Mouse (Mus musculus): ENCODE measurements around the gene Prnd. TPM values are rescaled to one million over a fixed set of nuclear protein-coding genes. Genes with fewer than 3 reads are reported as not detected.

Prnd gene
- total RNA-seq, 2 experiments from 2014 or later = 0.39 to 0.84 TPM

DNA sequence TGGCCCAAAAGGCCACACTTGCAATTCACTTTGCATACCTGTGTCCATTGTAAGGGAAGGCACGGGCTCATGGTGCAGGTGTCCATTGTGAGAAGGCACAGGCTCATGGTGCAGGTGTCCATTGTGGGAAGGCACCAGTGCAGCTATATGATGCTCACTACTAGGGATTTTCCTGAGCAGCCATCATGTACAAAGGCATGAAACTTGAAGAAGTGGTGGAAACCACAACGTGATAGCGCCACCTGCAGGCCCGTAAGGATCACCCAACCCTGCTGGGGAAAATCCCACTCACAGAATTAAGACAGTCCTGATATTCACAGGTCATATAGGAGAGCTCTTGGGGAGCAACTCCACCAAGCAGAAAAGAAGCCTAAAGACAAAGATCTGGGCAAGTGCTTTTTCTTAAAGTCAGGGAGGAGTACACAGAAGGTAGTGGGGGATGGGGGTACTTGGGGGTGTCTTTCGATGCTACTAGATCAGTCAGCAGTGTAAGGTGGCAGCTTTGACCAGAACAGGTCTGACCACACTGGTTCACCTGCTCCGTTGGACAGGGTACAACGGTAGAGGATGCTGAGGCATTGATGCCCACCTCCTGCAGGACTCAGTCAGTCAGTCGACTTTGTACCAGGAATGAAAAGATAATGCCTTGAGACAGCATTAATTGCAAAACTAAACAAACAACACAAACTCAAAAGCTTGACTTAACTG, 11.1 kb upstream of the Prnd start:
- DNase-seq = peak; percentile 34 to 58
- intact Hi-C loops (cut with DNase I) = loop anchor here (1.0 to 10.0 kb wide), 2 partner anchors 112 to 395 kb away; no protein-coding TSS in a partner anchor

DNA sequence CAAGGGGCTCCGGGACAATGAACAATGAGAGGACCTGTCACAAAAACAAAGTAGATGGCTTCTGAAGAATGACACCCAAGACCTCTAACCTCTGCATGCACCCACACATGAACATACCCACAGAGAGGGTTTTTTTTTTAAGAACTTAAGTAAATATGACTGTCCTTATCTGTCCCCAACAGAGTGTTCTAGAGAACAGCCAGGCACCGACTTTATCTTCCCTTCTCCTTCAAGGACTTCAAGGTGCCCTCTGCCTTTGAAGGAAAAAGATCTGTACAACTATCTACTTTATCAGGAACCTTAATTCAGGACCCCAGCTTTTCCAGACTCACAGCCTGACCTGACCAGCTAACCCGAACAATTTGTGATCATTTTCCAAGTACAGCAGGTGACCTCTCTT, 10.2 kb upstream of the Prnd start:
- no peak for DNase-seq
- intact Hi-C loops (cut with DNase I) = loop anchor here (10.0 kb wide), 1 partner anchor 396 kb away; no protein-coding TSS in a partner anchor

GRCm38 (mm10) chr2:131941501-131941900, 9.2 kb upstream of the Prnd start:
- intact Hi-C loops (cut with DNase I) = loop anchor here (10.0 kb wide), 1 partner anchor 397 kb away; no protein-coding TSS in a partner anchor

GRCm38 (mm10) chr2:131944370-131944769, 6.3 kb upstream of the Prnd start:
- intact Hi-C loops (cut with DNase I) = loop anchor here (10.0 kb wide), 1 partner anchor 400 kb away; no protein-coding TSS in a partner anchor
- DNase-seq = no peak

More at GRCm38 (mm10) chr2:131941501-131941900, 9.2 kb upstream of the Prnd start:
- no peak for DNase-seq

DNA sequence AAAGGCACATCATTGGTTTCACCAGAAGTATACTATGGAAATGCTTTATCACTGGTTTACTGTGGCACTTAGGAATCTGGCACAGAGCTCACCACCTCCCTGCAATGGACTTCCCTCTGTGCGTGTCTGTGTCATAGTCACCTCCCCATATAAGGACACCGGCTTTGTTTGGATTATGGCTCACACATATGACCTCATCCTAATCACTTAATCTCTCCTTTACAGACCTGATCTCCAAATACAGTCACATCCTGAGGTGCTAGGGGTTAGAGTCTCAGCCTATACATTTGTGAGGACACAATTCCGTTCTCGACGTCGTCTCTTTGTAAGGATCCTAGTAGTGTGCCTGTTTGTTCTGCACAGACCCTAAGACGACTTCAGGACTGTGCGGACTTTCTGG, 5.4 kb upstream of the Prnd start:
- DNase-seq = no peak
- intact Hi-C loops (cut with DNase I) = loop anchor here (10.0 kb wide), 1 partner anchor 400 kb away; no protein-coding TSS in a partner anchor

GRCm38 (mm10) chr2:131945765-131946164, 4.9 kb upstream of the Prnd start:
- intact Hi-C loops (cut with DNase I) = loop anchor here (10.0 kb wide), 1 partner anchor 401 kb away; no protein-coding TSS in a partner anchor
- DNase-seq = no peak

- DNase-seq = no peak
Measured at GRCm38 (mm10) chr2:131946351-131946750, 4.3 kb upstream of the Prnd start.

GRCm38 (mm10) chr2:131948156-131948555, 2.5 kb upstream of the Prnd start:
- DNase-seq = no peak
- intact Hi-C loops (cut with DNase I) = loop anchor here (2.0 to 10.0 kb wide), 2 partner anchors 125 to 403 kb away; no protein-coding TSS in a partner anchor

More at GRCm38 (mm10) chr2:131946351-131946750, 4.3 kb upstream of the Prnd start:
- intact Hi-C loops (cut with DNase I) = loop anchor here (10.0 kb wide), 1 partner anchor 402 kb away; no protein-coding TSS in a partner anchor

DNA sequence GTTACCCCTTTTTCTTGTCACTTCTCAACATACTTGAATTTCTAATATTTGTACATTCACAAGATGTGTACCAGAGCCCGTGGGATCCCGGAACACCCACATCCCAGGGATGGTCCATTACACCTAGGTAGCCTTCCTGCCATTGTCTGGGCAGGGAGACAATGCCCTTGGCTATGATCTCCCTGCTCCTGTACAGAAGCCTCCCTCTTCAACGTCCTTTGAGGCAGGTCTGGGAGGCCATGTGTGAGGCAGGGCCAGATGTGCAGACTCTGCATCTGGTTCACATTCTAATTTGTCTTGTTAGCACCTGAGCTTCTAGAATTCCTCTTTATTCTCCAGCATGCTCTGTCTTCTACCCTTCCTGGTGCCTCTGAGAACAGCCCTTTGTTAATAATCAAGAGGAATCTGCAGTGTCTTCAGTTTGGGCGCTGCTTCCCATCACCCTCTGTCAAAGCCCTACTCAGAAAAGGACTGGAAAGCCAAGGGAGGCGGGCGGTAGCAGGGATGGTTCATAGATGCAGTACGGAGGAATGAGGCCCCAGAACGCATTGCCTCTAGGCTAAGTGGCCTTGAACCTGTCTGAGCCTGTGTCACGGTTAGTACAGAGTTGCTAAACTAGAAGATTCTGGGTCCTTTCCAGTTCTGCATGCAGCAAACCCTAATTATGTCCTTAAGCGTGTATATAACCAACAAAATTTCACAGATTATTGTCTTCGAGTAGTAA, 1.6 kb upstream of the Prnd start:
- intact Hi-C loops (cut with DNase I) = loop anchor here (2.0 to 10.0 kb wide), 2 partner anchors 126 to 404 kb away; no protein-coding TSS in a partner anchor
- DNase-seq = no peak

GRCm38 (mm10) chr2:131949767-131950597, 679 bp upstream of the Prnd start:
- intact Hi-C loops (cut with DNase I) = loop anchor here (2.0 to 10.0 kb wide), 2 partner anchors 127 to 405 kb away; no protein-coding TSS in a partner anchor
- no peak for DNase-seq

DNA sequence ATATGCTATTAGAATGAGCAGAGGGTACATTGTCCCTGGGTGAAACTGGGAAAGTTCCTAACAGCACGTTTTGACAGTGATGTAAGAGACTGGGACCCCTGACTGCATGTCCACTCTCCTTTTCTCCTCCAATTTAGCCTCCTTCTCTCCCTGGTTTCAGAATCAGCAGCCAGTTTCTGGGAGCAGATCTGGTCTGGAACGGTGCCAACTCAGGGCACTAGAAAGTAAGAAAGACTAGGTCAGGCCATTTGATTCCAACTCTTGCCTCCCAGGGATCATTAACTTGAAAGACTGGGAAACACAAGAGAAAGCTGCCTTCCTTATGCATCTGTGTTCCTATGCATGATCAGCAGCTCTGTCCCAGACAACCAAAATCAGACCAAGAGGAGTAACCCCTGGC, 1.8 kb downstream of the Prnd start:
- no peak for DNase-seq
- intact Hi-C loops (cut with DNase I) = no loop called here

DNA sequence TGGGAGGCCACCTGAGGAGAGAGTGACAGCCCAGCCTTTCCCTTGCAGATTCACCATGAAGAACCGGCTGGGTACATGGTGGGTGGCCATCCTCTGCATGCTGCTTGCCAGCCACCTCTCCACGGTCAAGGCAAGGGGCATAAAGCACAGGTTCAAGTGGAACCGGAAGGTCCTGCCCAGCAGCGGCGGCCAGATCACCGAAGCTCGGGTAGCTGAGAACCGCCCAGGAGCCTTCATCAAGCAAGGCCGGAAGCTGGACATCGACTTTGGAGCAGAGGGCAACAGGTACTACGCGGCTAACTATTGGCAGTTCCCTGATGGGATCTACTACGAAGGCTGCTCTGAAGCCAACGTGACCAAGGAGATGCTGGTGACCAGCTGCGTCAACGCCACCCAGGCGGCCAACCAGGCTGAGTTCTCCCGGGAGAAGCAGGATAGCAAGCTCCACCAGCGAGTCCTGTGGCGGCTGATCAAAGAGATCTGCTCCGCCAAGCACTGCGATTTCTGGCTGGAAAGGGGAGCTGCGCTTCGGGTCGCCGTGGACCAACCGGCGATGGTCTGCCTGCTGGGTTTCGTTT, 2.4 kb downstream of the Prnd start:
- DNase-seq = no peak
- intact Hi-C loops (cut with DNase I) = no loop called here

DNA sequence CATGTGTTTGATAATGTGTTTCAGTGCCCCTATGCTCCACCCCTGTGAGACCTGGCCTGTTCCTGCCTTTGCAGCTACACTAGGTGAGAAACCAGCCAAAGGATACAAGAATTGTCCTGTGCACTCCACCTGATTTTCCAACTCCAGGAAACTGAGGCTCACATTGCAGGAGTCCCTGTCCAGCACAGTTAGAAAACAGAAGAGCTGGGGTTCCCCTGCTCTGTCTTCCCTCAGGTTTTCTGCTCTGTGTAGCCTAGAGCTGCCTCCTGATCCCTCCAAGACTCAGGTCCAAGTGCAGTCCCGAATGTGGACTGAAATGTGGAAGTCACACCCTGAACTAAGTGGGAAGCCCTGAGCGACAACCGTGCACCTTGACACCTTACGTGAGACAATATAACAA, 3.0 kb downstream of the Prnd start:
- DNase-seq = no peak
- intact Hi-C loops (cut with DNase I) = no loop called here

GRCm38 (mm10) chr2:131954835-131955234, 4.2 kb downstream of the Prnd start:
- intact Hi-C loops (cut with DNase I) = no loop called here

GRCm38 (mm10) chr2:131955264-131955663, 4.6 kb downstream of the Prnd start:
- no peak for DNase-seq
- intact Hi-C loops (cut with DNase I) = no loop called here

More at GRCm38 (mm10) chr2:131954835-131955234, 4.2 kb downstream of the Prnd start:
- no peak for DNase-seq

DNA sequence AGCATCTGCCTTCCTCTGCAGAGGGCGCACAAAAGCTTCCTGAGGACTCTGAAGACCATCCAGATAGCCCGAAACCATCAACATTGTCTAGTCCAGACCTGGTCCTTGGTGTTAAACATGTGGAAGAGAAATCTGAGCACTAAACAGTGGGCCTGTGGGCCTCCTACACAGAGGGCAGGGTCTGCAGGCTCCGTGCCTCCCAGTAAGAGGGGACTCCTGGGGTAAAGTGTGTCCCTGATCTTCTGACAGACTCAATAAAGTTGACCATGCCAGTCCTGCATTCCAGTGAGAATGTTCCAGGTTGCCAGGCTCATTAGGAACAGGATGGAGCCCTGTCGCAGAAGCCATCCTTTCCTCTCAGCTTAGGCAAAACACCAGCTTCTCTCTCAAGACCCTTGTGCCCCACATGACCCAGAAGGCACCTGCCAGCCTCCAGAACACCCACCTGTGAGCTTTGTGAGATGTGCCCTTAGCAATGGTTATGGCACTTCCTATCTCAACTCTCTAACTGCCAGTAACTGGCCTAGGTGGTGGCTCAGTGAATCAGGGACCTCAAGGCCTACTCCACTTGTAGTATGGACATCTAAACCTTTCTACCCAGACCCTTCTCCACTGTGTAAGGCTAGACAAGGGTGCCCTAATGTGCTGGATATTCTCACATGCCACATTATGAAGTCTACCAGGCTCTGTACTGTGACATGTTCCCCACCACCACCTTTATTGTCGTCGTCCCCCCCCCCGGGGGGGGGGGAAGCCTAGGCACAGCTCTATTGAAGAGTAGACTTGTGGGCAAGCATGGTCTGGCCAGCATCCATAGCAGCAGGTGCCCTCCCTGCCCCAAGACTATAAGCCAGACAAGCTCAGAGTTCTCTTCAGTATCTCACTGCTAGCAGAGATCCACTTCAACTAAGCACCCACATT, 5.9 kb downstream of the Prnd start:
- intact Hi-C loops (cut with DNase I) = no loop called here
- DNase-seq = no peak

DNA sequence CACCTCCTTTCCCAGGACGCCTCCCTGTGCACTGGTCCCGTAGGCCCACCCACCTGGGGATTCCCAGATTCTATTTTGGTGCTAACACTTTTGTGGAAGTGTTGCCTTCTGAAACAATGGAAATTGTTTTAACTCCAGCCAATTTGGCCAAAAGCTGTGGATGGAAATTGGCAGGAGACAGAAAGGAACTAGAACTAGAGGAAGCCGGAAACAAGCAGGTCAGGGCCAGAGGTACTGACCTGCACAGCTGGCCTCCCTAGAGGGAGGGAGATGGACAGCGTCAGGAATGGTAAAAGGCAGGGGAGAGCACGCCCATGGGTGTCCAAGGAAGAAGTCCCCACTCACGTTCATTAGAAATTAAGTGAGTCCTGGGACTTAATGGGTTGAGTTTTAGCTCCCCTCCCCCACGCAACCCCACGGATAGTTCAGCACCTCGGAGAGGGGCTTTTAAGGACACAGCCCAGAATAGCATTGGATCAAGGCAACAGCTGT, 7.1 kb downstream of the Prnd start:
- intact Hi-C loops (cut with DNase I) = no loop called here
- DNase-seq = no peak

DNA sequence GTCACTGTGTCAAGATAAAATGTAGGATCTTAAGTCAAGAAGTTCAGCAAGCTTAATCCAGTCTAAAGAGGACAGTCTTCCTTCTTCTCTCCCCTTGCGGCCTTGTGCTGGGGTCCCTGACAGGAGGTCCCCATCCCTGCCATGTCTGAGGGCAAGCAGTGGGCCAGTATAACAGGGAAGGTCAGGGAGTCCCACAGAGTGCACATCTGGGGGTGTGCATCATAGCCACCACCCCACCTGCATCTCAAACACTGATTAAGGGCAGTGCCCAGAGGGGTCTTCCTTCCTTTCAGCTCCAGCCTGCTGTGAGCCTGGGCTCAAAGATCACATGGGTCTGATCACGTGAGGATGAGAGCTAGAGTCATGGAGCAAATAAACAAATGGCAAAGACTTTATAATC, 11.0 kb downstream of the Prnd start:
- no peak for DNase-seq
- intact Hi-C loops (cut with DNase I) = no loop called here

DNA sequence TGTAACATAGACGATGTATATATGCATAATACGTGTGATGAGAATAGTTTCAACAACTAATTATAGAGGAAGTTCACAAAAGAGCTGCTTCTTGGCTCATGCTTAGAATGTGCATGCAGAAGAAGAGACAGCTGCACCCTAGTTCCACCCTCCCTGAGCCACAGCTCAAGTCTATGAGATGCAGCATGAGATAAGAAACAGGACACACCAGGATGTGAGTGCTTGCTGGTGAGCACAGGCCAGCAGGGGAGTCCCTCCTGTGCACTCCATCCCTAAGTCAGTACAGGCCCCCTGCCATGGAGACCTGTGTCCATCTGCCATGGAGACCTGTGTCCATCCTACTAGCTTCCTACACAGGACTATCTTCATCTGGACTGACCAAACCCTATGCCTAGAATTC, 19.9 kb downstream of the Prnd start:
- DNase-seq = no peak

More for the DNA sequence above, 19.9 kb downstream of the Prnd start:
- intact Hi-C loops (cut with DNase I) = no loop called here
